Mouse (Mus musculus): ENCODE results near the gene Polg. TPM values are rescaled to one million over a fixed set of nuclear protein-coding genes. Genes with fewer than 3 reads are reported as not detected.

The Polg gene
- total RNA-seq (2021), result 10 to 100 TPM; 74.2 to 91.0 TPM

DNA sequence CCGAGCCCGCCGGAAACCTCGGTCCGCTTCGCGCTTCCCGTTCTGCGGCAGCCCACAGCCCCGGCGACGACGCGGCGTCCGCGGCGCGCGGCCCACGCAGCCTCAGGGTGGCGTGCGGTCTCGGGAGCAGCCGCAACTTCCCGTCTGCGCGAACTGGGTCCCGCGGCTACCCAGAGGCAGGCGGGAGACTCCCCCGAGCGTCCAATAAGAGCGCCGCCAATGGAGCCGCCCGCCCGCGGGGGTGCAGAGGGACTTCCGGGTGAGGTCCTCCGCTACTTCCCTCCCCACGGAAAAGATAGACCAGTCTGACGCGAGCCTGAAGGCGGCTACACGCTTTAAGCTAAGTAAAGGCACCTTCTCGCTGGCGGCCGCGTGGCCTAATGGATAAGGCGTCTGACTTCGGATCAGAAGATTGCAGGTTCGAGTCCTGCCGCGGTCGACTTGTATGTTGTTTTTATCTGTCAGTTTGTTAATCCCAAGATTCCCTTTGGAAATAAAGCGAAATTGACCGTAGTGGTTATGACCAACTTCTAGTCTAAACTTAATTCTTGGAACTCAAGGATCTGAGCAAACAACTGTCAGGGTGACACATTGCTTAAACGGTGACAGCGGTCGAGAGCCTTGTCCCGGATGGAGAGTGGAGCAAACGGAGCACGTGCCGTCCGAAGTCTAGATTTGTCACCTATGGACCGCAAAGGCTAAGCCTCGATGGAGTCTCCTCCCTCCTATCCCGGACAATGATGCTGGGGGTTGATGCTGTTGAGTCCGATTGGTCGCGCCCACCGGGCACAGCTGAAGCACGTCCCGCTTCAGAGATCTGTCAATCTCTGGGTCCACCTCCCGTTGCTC, at the start of gene Polg:
Gene Polg (minus strand): TSS at position 310 of the 849 bp plus-strand sequence.
- peak; percentile 100 for DNase-seq (ENCODE audit: extremely low spot score in 1 of 2, low spot score in 1 of 2)

DNA sequence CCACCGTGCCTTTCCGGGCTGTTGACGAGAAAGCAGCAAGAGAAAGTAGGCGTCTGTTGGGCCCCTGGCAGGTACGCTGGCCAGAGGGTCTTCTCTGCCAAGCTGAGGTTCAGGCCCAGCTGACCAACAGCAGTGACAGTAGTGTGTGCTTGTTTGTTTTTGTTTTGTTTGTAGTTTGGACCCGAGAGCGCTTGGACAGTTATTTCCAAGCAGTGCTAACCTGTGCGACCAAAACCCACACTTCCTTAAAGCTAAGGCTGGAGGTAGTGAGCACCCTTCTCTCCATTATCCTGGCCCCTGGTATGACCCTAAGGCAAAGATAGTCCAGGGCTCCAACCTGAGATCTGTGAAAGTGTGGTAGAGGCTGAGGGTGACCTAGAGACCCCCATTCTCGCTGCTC, 49.7 kb upstream of the Polg start:
- DNase-seq (ENCODE audit: extremely low spot score in 1 of 2, low spot score in 1 of 2), result no peak

DNA sequence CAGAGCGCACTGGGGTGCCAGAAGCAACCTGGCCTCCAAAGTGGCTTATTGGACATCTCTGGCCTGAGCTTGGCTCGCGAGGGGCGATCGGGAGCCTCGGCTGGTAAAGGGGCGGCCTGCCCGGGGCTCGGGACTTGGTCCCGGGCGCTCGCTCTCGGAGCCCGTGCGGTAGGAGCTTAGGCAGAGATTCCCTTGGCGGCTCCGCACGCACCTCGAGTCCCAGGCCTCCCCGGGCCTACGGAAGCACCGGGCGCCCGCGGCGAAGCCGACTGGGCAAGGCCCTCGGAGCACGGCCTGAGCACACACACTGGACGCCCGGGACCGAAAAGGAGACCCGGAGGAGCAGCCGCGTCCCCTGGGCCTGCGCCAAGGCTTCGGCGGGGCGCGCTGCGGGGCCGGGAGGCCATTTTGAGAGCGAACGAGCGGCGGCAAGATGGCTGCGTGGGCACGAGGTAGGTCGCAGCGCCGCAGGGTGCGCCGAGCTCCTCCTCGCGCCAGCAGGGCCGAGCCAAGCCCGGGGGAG, 49.1 kb upstream of the Polg start:
- no peak for DNase-seq (ENCODE audit: extremely low spot score in 1 of 2, low spot score in 1 of 2)

DNA sequence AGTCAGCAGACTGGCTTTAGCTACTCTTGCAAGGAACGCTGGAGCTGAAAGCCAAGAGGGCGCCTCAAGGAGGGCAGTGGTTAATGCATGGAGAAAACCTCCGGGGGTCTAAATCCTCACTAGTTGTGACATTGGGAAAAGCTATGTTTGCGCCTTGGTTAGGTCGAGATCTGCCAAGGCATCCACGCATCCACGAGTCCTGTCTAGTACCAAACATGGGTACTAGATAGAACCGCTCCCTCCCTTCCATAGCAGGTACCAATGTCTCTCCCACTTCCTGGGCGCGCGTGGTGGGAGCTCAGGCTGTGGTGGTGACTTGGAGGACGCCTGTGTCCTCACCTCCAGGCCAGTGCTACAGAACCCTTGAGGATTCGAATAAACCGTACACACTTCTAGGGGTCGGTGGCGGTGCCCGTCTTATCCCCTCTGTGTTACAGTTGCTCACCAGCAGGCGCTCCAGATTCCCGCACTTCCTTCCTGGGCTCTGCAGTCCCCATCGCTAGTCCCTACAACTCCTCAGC, 48.3 kb upstream of the Polg start:
- no peak for DNase-seq (ENCODE audit: extremely low spot score in 1 of 2, low spot score in 1 of 2)

DNA sequence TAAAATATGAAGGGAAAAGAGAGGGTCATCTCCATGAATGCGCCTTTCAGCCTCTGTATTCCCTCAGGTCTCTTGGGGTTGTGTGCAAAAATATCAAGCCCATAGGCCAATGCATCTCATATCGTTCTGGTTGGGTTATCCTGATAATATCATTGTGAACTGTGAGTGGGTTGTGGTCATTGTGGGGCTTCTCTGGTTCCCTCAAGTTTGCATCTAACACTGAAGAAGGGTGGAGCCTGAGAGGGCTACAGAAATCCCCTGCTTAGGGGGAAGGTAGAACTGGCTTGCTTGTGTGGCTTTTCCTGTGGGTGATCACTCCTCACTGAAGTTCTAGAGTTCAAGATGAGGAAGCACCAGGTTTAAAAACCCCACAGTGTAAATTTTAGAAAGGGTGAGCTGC, 47.3 kb upstream of the Polg start:
- DNase-seq (ENCODE audit: extremely low spot score in 1 of 2, low spot score in 1 of 2), result no peak

DNA sequence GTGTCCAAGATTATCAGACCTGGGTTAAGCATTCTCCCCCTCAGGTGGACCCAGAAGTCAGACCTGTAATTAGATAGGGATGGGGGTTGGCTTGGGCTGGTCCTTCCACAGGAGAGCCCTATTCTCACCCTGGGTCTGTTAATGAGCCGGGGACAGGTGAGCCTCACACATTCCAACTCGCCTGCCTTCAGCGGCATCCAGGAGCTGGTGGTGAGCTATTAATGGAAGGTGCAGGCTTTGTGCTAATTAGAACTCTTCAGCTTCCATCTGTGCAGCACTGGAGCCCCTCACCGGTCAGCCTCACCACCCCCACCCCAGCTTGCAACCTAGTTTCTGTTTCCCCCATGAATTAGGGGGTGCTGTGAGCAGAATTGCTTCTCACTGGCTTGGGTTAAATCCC, 46.3 kb upstream of the Polg start:
- DNase-seq (ENCODE audit: extremely low spot score in 1 of 2, low spot score in 1 of 2), result no peak

DNA sequence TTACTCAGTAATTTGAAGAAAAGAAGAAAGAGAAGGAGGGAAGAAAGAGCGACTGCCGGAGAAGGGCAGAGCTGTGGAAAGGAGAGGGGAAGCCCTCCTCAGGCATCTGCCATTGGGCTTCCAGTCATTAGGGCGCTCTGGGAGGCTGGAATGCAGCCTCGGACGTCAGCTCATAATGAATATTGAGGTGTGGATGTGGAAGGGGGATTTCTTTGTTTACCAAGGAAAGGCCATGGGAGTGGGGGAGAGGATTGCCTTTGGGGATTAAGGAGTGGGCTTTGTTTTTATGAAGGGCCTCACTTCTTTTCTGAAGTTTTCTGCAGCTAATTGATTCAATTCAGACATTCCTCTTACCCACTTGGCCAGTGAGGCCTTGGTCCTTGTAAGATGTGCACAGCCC, 45.5 kb upstream of the Polg start:
- DNase-seq (ENCODE audit: extremely low spot score in 1 of 2, low spot score in 1 of 2), result no peak

DNA sequence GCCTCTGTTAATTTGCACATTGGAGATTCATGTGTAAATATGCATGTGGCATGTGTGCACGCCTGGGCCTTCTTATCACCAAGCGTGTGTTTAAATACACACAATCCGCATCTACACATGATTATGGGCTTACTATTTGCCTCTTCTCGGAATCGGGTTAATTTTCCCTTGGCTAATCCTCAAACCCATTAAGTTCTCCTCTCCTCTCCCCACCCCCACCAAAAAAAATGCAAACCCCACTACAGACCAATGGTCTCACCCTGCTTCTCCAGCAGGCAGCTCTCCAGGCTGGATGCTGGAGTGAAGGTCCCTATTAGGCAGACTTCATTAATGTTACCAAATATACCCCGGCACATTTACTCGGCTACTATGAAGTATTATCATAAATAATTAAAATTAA, 45.0 kb upstream of the Polg start:
- DNase-seq (ENCODE audit: extremely low spot score in 1 of 2, low spot score in 1 of 2), result no peak

DNA sequence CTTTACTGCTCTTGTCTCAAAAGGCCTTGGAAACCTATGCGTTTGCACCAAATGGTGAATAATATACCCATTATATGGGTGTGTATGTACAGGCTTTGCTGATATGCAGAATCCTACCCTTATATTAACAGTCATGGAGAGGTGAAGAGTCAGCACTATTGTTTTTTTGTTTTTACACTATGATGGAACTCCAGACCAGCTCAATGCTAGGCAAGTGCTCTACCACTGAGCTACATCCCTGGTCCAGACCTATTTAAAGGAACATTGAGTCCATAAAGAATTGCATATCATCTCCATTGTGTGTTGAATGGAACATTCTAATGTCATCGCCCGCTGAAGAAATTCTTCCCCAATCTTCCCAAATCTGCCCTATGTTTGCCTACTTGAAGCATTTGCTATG, 44.5 kb upstream of the Polg start:
- no peak for DNase-seq (ENCODE audit: extremely low spot score in 1 of 2, low spot score in 1 of 2)

DNA sequence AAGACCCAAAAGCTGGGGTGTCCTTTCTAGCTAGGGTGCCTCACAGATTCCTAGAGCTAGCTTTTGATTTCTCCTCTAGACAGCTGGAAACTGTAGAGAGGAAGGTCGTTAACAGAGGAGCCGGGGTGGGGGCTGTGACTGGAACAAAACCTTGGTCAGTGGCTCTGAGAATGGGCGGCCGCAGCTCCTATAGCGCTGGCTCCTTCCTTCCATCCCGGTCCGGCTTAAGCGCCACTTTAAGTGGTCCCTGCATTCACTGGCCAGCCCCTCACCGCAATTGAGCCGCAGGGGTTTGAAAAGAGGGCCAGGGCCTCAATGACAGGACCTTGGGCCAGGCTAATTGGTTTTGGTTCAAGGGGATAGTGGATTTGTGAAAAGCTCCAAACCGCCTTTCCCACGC, 43.5 kb upstream of the Polg start:
- DNase-seq (ENCODE audit: extremely low spot score in 1 of 2, low spot score in 1 of 2), result no peak

DNA sequence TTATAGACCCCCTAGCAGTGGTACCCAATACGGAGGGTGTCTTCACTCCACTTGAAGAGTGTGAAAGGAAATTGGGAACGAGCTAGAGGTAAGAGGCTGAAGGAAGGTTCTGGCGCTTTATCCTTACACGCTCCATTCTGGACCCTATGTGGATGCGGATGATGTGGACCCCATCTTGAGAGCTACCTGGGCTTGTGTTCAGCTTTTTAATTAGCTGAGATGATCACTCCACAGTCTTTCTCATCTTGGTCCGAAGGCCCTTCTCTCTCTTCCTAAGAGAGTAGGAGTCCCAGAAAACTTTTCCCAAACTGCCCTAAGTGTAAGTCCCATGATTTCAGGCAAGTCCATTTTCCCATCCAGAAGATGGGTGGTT, 43.1 kb upstream of the Polg start:
- DNase-seq (ENCODE audit: extremely low spot score in 1 of 2, low spot score in 1 of 2), result no peak

DNA sequence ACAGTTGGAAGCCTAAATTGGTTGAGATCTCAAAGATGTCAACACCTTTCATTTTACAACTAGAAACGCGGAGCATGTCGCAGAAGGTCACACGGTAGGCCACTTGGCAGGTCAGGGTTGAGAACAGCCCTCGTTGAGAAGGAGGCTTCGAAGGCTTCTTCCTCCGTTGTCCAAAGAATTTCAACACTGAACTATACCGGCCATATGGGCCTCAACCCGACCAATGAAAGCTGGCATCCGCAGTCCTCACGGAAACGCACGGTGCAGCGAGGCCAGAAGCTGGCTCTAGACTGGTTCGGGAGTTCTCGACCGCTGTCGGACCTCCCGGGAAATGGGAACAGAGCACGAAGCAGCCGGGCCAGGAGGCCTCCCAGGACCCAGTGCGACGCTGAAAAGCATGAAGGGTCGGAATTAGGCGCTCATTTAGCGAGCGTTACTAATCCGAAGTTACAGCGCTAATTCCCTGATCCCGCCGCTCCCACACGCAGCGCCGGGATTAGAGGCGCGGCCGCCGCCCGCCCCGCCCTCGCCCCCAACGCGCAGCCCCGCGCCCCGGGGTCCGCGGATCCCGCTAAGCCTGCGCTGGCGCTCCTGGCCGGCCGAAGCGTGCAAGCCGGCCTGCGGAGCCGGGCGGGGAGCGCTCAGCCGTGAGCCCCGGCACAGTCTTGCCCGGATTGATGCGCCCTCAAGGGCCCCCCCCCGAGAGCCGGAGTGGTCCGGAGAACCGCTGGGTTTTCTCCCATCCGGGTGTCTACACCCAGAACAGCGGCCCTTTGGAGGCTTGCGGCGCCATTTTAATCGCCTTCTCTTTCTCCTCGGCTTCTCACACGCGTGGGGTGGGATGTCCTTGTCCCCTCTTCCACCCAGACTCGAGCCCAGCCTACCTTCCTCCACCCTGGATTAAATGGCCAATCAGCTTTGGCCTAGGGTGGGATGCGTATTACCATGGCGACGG, 42.4 kb upstream of the Polg start:
- DNase-seq (ENCODE audit: extremely low spot score in 1 of 2, low spot score in 1 of 2), result no peak

DNA sequence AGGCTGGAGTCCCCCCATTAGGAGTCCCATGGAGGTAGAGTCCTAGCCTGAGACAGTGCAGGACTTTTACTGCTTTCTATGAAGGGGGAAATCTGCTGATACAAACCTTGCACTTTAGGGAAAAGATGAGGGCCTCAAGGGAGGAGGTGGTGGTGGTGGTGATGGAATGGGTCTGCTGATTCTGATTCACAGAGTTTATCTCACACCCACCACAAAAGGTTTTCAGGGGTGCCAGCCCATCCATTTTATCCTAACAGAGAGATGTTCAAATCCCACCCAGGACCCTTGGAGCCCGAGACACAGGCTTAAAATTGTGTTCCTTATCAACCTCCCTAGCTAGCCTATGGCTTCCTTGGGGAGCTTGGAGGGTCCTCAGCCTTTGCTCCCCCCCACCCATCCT, 41.6 kb upstream of the Polg start:
- DNase-seq (ENCODE audit: extremely low spot score in 1 of 2, low spot score in 1 of 2), result no peak

DNA sequence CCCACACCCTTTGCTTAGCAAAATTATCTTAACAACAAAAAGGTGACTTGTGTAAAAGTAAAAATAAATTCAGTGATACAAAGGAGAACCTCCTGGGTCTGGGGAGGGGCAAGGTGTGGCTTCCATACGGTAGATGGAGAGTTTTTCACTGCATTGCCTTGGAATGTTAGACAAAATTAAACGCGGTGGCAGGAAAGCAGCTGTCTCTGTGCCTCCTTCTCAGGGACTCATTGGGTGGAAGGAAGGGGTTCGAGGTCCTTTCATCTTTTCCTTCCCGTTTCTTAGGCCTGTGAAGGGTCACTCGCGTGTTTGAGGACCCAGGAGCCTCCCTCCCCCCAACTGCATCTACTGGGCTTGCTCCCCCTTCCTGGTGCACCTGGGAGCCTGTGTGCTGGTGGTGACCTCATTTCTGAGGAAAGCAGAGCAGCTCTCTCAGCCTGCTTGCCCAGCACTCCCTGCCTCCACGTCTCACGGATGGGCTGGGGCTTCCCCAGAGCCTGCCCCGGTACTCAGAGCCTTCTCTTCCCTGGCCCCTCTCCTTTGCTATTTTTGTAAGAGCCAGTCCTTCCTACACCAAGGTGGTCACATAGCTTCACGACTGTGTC, 41.0 kb upstream of the Polg start:
- no peak for DNase-seq (ENCODE audit: extremely low spot score in 1 of 2, low spot score in 1 of 2)

DNA sequence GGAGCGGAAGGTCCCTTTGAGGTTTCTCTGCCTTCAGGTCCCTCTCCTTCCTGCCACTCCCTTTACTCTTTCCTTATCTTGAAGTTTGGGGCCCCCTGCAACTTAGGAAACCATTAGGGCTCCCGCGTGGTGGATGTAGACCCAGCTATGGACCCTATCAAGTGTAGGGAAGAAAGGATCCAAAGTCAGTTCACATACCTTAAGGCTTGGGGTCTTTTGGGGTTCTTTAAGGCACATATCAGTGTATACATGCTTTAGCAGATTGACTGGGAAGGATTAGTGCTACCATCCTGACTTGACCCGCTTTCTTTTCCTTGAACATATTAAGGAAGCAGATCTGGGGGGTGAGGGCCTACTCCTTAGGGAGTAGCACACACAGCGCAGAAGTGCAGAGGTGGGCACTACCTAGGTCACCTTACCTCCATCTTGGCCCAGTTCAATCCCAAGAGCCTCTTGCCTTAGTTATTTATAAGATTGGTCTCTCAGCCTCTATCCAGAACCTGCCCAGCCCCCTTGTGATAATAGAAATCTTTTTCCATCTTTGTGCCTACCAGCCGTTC, 40.4 kb upstream of the Polg start:
- no peak for DNase-seq (ENCODE audit: extremely low spot score in 1 of 2, low spot score in 1 of 2)

DNA sequence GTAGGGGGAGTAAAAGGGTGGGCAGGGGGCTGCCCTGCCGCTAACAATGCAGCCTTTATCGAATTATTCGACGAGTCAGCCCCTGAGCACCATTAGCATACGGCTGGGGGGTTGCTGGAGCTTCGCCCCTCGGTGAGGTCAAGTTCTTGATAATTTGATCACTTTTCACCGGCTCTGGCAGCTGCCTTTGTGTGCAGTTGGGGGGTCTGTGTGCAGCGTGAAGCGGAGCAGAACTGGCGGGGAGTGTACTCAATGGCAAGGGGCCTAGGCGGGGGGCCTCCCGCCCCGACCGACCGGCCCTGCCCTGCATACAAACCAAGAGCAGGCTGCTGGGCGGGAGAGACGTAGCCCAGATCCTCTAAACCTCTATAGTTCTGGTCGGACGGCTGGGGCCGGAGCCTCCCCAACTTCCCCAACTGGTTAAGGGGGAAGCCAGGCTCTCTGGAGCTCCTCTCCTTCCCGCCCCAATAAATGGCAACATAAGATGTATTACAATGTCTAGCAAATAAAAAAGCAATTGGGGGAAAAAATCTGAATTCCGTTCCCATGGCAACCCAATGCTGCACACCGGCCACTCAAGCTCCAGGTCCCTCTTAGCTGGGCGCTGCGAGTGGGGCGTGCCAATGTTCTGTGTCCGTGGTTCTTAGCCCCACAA, 39.8 kb upstream of the Polg start:
- no peak for DNase-seq (ENCODE audit: extremely low spot score in 1 of 2, low spot score in 1 of 2)

DNA sequence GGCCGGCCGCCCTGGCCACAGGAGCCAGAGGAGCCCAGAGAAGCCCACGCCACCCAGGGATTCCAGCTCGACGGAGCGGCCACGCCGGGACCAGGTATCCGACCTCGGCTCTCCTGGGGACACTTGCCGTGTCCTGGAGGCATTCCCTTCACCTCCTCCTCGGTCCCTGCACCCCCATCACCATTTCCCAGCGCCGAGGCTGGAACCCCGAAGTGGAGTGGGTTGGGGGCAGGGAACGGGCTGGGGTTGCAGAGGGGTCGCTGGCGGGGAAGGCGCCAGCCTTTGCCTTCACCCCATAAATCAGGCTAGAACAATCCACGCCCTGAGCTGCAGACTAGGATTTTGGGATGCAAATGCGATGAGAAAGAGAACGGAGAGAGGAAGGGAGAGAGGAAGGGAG, 39.2 kb upstream of the Polg start:
- DNase-seq (ENCODE audit: extremely low spot score in 1 of 2, low spot score in 1 of 2), result no peak

DNA sequence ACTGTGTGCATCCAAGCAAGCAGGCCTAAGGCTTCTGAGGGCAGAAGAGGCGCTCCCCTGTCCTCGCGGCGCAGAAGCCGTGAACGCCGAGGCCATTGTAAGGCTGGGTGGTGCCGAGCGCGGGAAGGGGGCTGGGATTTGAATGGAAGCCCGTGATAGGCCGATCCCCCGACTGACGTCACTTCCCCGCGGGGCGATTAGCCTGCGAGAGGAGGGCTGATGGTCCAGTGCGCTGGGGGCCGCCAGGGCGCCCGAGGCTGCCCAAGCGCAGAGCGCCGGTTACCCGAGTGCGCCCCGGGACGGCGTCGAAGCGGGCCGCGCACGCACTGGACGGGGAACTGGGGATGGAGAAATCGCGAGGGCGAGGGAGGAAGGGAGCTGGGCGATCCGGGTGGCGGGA, 38.6 kb upstream of the Polg start:
- peak; percentile 85 to 89 for DNase-seq (ENCODE audit: extremely low spot score in 1 of 2, low spot score in 1 of 2)

DNA sequence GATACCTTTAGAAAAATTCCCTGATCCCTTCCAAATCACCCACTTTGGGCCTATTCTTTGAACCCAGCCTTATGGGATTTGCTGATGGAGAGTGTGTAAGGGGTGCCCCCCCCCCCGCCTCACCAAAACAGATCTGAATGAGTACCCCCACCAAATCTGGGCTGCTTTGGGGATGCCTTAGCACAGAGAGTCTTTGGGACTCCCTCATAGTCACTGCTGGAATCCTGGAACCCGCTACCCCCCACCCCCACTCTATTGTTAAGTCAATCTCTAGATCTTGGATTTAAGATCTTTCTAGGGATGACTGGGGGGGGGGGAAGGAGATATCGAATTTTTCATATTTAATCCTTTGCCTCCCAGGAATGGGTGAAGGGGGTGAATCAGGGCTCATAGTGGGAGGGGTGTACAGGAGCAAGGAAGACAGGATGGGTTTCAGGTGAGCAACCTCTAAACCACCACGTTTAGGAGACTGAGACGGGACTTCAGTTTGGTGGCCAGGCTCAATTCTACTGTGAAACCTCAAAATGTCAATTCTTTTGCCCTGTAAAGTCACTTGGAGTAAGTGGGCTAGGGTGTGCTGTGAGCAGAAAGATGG, 37.6 kb upstream of the Polg start:
- DNase-seq (ENCODE audit: extremely low spot score in 1 of 2, low spot score in 1 of 2), result no peak

DNA sequence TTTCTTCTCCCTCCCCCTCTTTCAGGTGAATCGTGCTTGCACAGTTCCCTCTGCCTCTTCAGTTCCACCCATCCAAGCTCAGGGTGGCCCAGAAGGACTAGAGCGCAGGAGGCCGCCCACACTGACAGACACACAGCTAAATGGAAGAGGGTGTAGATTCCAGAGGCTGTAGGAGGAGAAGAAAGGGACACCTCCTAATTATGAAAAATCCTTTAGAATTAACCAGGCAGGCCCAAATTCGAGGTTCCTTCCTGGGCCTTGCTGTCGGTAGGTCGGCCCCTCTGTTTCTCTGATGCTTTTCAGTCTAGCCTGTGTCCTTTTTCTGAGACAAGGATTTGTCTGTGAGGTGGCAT, 36.9 kb upstream of the Polg start:
- no peak for DNase-seq (ENCODE audit: extremely low spot score in 1 of 2, low spot score in 1 of 2)

All from layer of hippocampus, postnatal 25 days (tissue).